ENCODE assay signal across 8 mouse cellular contexts in genomic region chr19:47137051-47137581, GRCm38 (mm10). TPM values are rescaled to one million over a fixed set of nuclear protein-coding genes. Genes with fewer than 3 reads are reported as not detected.
DNase-seq lines count a peak whose midpoint lies in the region; ATAC-seq lines count a peak whose summit lies in the region.

No protein-coding gene starts in this region.

- H3K9ac ChIP-seq in embryonic facial prominence, embryonic 11.5 days (replicated peaks; ENCODE audit: low read length): peak overlapping the region; percentile 75
- H3K9ac ChIP-seq in heart, embryonic 13.5 days: peak overlapping the region; percentile 84
- H3K9ac ChIP-seq in kidney, embryonic 16.5 days (replicated peaks; ENCODE audit: low read length): peak overlapping the region; percentile 78
- no peak overlapping the region for H3K9ac ChIP-seq in liver, embryonic 15.5 days

- no peak for ATAC-seq in embryonic facial prominence, embryonic 11.5 days (replicated peaks; ENCODE audit: insufficient number of reproducible peaks, low FRiP score, low TSS enrichment, low read depth)
- peak; percentile 26; the same call in 1 of the 2 replicates for ATAC-seq in heart, embryonic 13.5 days (ENCODE audit: extremely low read depth, insufficient number of reproducible peaks, low FRiP score, low TSS enrichment)
- no peak for ATAC-seq in kidney, embryonic 16.5 days (ENCODE audit: low FRiP score, low TSS enrichment)
- peak; percentile 35 for ATAC-seq in liver, embryonic 15.5 days (ENCODE audit: insufficient read depth)

- DNase-seq in A20 (ENCODE audit: low read depth, low spot score): peak; percentile 83
- peak; percentile 80 for DNase-seq in R1 (ENCODE audit: low read depth, low spot score)
- DNase-seq in embryonic facial prominence, embryonic 11.5 days (ENCODE audit: low spot score): peak; percentile 25
- peak; percentile 21 for DNase-seq in neural tube, embryonic 10.5 days (ENCODE audit: extremely low spot score, low spot score)
- DNase-seq in urinary bladder, postnatal 36 days (ENCODE audit: low spot score in 2 of 2): peak; percentile 18 to 63

- no peaks in the 10 kb centered on the region; the same call in 1 of the 2 replicates for H3K36me3 ChIP-seq in embryonic facial prominence, embryonic 11.5 days (replicated peaks; ENCODE audit: control insufficient read depth, insufficient read depth, low read depth, low read length)
- H3K36me3 ChIP-seq in heart, embryonic 13.5 days: peaks cover 36% of the 10 kb centered on the region
- H3K36me3 ChIP-seq in kidney, embryonic 16.5 days (ENCODE audit: insufficient read depth, low read length): peaks cover 12% of the 10 kb centered on the region; the same call in 1 of the 2 replicates
- peaks cover 6% of the 10 kb centered on the region; the same call in 1 of the 2 replicates for H3K36me3 ChIP-seq in liver, embryonic 15.5 days (replicated peaks)

- no peaks in the 10 kb centered on the region for H3K9me3 ChIP-seq in embryonic facial prominence, embryonic 11.5 days (replicated peaks; ENCODE audit: control insufficient read depth, low read length)
- H3K9me3 ChIP-seq in heart, embryonic 13.5 days: no peaks in the 10 kb centered on the region
- no peaks in the 10 kb centered on the region for H3K9me3 ChIP-seq in kidney, embryonic 16.5 days (ENCODE audit: low read length)
- H3K9me3 ChIP-seq in liver, embryonic 15.5 days (replicated peaks): no peaks in the 10 kb centered on the region

- H3K27me3 ChIP-seq in embryonic facial prominence, embryonic 11.5 days (ENCODE audit: control insufficient read depth, insufficient read depth, low read length): no peaks in the 10 kb centered on the region; the same call in 1 of the 2 replicates
- peaks cover 15% of the 10 kb centered on the region for H3K27me3 ChIP-seq in heart, embryonic 13.5 days (replicated peaks)
- no peaks in the 10 kb centered on the region for H3K27me3 ChIP-seq in kidney, embryonic 16.5 days (ENCODE audit: insufficient read depth, low read length)
- H3K27me3 ChIP-seq in liver, embryonic 15.5 days: peaks cover 21% of the 10 kb centered on the region

- WGBS in embryonic facial prominence, embryonic 11.5 days: 38% methylated on average over 6 of the region's 6 CpGs
- 11% methylated on average over 6 of the region's 6 CpGs for WGBS in heart, embryonic 13.5 days
- 20% methylated on average over 6 of the region's 6 CpGs for WGBS in kidney, embryonic 16.5 days
- 12% methylated on average over 6 of the region's 6 CpGs for WGBS in liver, embryonic 15.5 days (ENCODE audit: insufficient replicate concordance)

- peak overlapping the region; percentile 27 for H3K4me3 ChIP-seq in embryonic facial prominence, embryonic 11.5 days (ENCODE audit: low read depth, low read length)
- peak overlapping the region; percentile 58 for H3K4me3 ChIP-seq in heart, embryonic 13.5 days
- peak overlapping the region; percentile 54 for H3K4me3 ChIP-seq in kidney, embryonic 16.5 days (ENCODE audit: low read length)
- peak overlapping the region; percentile 40 for H3K4me3 ChIP-seq in liver, embryonic 15.5 days (replicated peaks)

- H3K4me1 ChIP-seq in embryonic facial prominence, embryonic 11.5 days (ENCODE audit: control insufficient read depth, insufficient read depth, low read length): no peaks in the 10 kb centered on the region; the same call in 1 of the 2 replicates
- H3K4me1 ChIP-seq in heart, embryonic 13.5 days: peaks cover 37% of the 10 kb centered on the region
- H3K4me1 ChIP-seq in kidney, embryonic 16.5 days (ENCODE audit: insufficient read depth, low read length): peaks cover 21% of the 10 kb centered on the region
- H3K4me1 ChIP-seq in liver, embryonic 15.5 days (replicated peaks): peaks cover 23% of the 10 kb centered on the region

- H3K4me2 ChIP-seq in embryonic facial prominence, embryonic 11.5 days (ENCODE audit: low read depth, low read length): peak overlapping the region; percentile 67
- peak overlapping the region; percentile 76 for H3K4me2 ChIP-seq in heart, embryonic 13.5 days
- peak overlapping the region; percentile 74 for H3K4me2 ChIP-seq in kidney, embryonic 16.5 days (replicated peaks; ENCODE audit: low read depth, low read length)
- H3K4me2 ChIP-seq in liver, embryonic 15.5 days: peak overlapping the region; percentile 59

- no peak overlapping the region for H3K27ac ChIP-seq in embryonic facial prominence, embryonic 11.5 days (replicated peaks; ENCODE audit: low read depth, low read length)
- peak overlapping the region; percentile 87 for H3K27ac ChIP-seq in heart, embryonic 13.5 days (replicated peaks)
- H3K27ac ChIP-seq in kidney, embryonic 16.5 days (ENCODE audit: low read length): peak overlapping the region; percentile 88
- peak overlapping the region; percentile 48; the same call in 1 of the 2 replicates for H3K27ac ChIP-seq in liver, embryonic 15.5 days (replicated peaks)

RNA-seq across cellular contexts. Expression of gene Calhm2, which starts 1.0 kb away (rescaled TPM):
- 1.3 and 1.7 TPM in 2 replicates for polyA plus RNA-seq in embryonic facial prominence, embryonic 11.5 days (2014; fragmentation: Nextera tagmentation; extraction: Ambion mirVana)
- polyA plus RNA-seq in heart, embryonic 13.5 days (2015; fragmentation: Nextera tagmentation; extraction: Ambion mirVana): 5.2 and 6.0 TPM in 2 replicates
- polyA plus RNA-seq in kidney, embryonic 16.5 days (2015; fragmentation: Nextera tagmentation; extraction: Ambion mirVana): 8.5 and 8.7 TPM in 2 replicates
- polyA plus RNA-seq in liver, embryonic 15.5 days (2015; fragmentation: Nextera tagmentation; extraction: Ambion mirVana): 2.1 and 2.2 TPM in 2 replicates

RNA-seq across cellular contexts. Expression of gene Calhm1, which starts 6.9 kb away (rescaled TPM):
- not detected in 2 replicates for polyA plus RNA-seq in embryonic facial prominence, embryonic 11.5 days (2014; fragmentation: Nextera tagmentation; extraction: Ambion mirVana)
- polyA plus RNA-seq in heart, embryonic 13.5 days (2015; fragmentation: Nextera tagmentation; extraction: Ambion mirVana): not detected in 2 replicates
- polyA plus RNA-seq in kidney, embryonic 16.5 days (2015; fragmentation: Nextera tagmentation; extraction: Ambion mirVana): not detected in 2 replicates
- polyA plus RNA-seq in liver, embryonic 15.5 days (2015; fragmentation: Nextera tagmentation; extraction: Ambion mirVana): not detected in 2 replicates

RNA-seq across cellular contexts. Expression of gene Calhm3, which starts 20.4 kb away (rescaled TPM):
- not detected in 2 replicates for polyA plus RNA-seq in embryonic facial prominence, embryonic 11.5 days (2014; fragmentation: Nextera tagmentation; extraction: Ambion mirVana)
- polyA plus RNA-seq in heart, embryonic 13.5 days (2015; fragmentation: Nextera tagmentation; extraction: Ambion mirVana): not detected in 2 replicates
- polyA plus RNA-seq in kidney, embryonic 16.5 days (2015; fragmentation: Nextera tagmentation; extraction: Ambion mirVana): not detected in 2 replicates
- polyA plus RNA-seq in liver, embryonic 15.5 days (2015; fragmentation: Nextera tagmentation; extraction: Ambion mirVana): not detected in 2 replicates

RNA-seq across cellular contexts. Expression of gene Neurl1a, which starts 41.5 kb away (rescaled TPM):
- polyA plus RNA-seq in embryonic facial prominence, embryonic 11.5 days (2014; fragmentation: Nextera tagmentation; extraction: Ambion mirVana): 2.9 and 3.2 TPM in 2 replicates
- polyA plus RNA-seq in heart, embryonic 13.5 days (2015; fragmentation: Nextera tagmentation; extraction: Ambion mirVana): 1.8 and 2.1 TPM in 2 replicates
- polyA plus RNA-seq in kidney, embryonic 16.5 days (2015; fragmentation: Nextera tagmentation; extraction: Ambion mirVana): 5.5 and 6.0 TPM in 2 replicates
- polyA plus RNA-seq in liver, embryonic 15.5 days (2015; fragmentation: Nextera tagmentation; extraction: Ambion mirVana): 1.1 and 1.5 TPM in 2 replicates

RNA-seq across cellular contexts. Expression of gene Pdcd11, which starts 46.5 kb away (rescaled TPM):
- 8.9 and 9.3 TPM in 2 replicates for polyA plus RNA-seq in embryonic facial prominence, embryonic 11.5 days (2014; fragmentation: Nextera tagmentation; extraction: Ambion mirVana)
- 5.3 and 5.4 TPM in 2 replicates for polyA plus RNA-seq in heart, embryonic 13.5 days (2015; fragmentation: Nextera tagmentation; extraction: Ambion mirVana)
- polyA plus RNA-seq in kidney, embryonic 16.5 days (2015; fragmentation: Nextera tagmentation; extraction: Ambion mirVana): 9.3 and 10.3 TPM in 2 replicates
- polyA plus RNA-seq in liver, embryonic 15.5 days (2015; fragmentation: Nextera tagmentation; extraction: Ambion mirVana): 3.5 TPM in 2 replicates

Comparison
In these comparisons a context has a peak if more than half of its experiments do, and no peak if none do; other contexts are left out.
1. DNase-seq: peak in every context shown above with its lines; median percentile 83 in A20; 80 in R1; 40 in urinary bladder, postnatal 36 days; 25 in embryonic facial prominence, embryonic 11.5 days; 21 in neural tube, embryonic 10.5 days.
2. ATAC-seq: peak in heart, embryonic 13.5 days (single experiment) and liver, embryonic 15.5 days (single experiment); none in embryonic facial prominence, embryonic 11.5 days (single experiment) and kidney, embryonic 16.5 days (single experiment).
3. Peak in every context shown above with its lines, with median percentiles within 50 percentile points of each other: H3K4me2 ChIP-seq and H3K4me3 ChIP-seq.